Comparison of ENCODE assay signal across 9 mouse cellular contexts in the genomic region with DNA sequence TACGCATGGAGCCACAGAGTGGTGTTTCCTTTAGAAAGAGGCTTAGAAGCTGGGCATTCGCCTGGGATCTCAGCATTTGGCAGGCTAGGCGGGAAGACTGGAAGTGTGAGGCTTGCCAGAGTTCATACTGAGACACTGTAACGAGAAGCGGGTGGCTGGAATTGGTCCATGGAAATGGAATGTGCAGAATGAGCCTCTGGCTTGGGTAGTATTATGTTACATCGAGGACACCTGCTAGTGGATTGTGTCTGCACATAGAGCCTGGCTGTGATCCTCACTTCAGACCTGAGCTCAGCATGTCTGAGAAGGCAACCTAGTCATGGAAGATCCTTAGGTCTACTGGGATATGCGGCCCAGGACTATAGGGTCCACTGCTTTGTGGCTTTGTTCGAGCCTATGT.
A peak's percentile ranks its signal among the peaks of the same experiment; 100 is the strongest.
DNase-seq lines count a peak whose midpoint lies in the region; ATAC-seq and TF ChIP-seq lines count a peak whose summit lies in the region.
"Had no signal": no experiment of that assay in that cellular context is flagged by ENCODE, and none has a peak within 500 bp of the region (broad histone marks: within the 10 kb centered on the region; RNA-seq: fewer than 3 reads in every experiment).

No protein-coding gene starts in this region.

- H3K9ac ChIP-seq in forebrain, embryonic 13.5 days: no peak overlapping the region
- H3K9ac ChIP-seq in forebrain, embryonic 14.5 days (ENCODE audit: low read length): no peak overlapping the region
- H3K9ac ChIP-seq in heart, postnatal 0 days (replicated peaks; ENCODE audit: low read depth, low read length): no peak overlapping the region
- H3K9ac ChIP-seq: liver, embryonic 13.5 days had no signal

- DNase-seq in forebrain, embryonic 10.5 days (ENCODE audit: extremely low spot score, low spot score): no peak
- DNase-seq in adrenal gland, postnatal 25 days: peak; percentile 24
- peak; percentile 74 for DNase-seq in forebrain, embryonic 14.5 days (ENCODE audit: low spot score)
- peak; percentile 81 for DNase-seq in heart, postnatal 0 days (ENCODE audit: low spot score)
- DNase-seq in layer of hippocampus, adult 9-11 months: peak; percentile 58
- DNase-seq in right cerebral cortex, postnatal 14 days: peak; percentile 26
- no peak for DNase-seq in thymus, postnatal 14 days
- DNase-seq: liver, embryonic 13.5 days had no signal

- peak; percentile 38; the same call in 1 of the 2 replicates for ATAC-seq in forebrain, embryonic 13.5 days
- 0 out of 2 replicates have a peak, but pooled peaks have one; percentile 48 for ATAC-seq in forebrain, embryonic 14.5 days
- peak; percentile 87 for ATAC-seq in heart, postnatal 0 days (ENCODE audit: insufficient read depth, low read depth)

- H3K4me3 ChIP-seq in forebrain, embryonic 13.5 days: no peak overlapping the region
- no peak overlapping the region for H3K4me3 ChIP-seq in forebrain, embryonic 10.5 days
- H3K4me3 ChIP-seq in forebrain, embryonic 14.5 days (ENCODE audit: low read depth, low read length): no peak overlapping the region
- no peak overlapping the region for H3K4me3 ChIP-seq in heart, postnatal 0 days (ENCODE audit: low read depth, low read length)
- H3K4me3 ChIP-seq: liver, embryonic 13.5 days had no signal

- peaks cover 9% of the 10 kb centered on the region for H3K4me1 ChIP-seq in forebrain, embryonic 13.5 days
- peaks cover 21% of the 10 kb centered on the region for H3K4me1 ChIP-seq in forebrain, embryonic 10.5 days
- H3K4me1 ChIP-seq in forebrain, embryonic 14.5 days (ENCODE audit: control insufficient read depth, insufficient read depth, low read length): peaks cover 3% of the 10 kb centered on the region; the same call in 1 of the 2 replicates
- peaks cover 17% of the 10 kb centered on the region for H3K4me1 ChIP-seq in heart, postnatal 0 days (ENCODE audit: control insufficient read depth, insufficient read depth)
- H3K4me1 ChIP-seq: liver, embryonic 13.5 days had no signal

- no peak overlapping the region for H3K27ac ChIP-seq in forebrain, embryonic 13.5 days
- no peak overlapping the region for H3K27ac ChIP-seq in forebrain, embryonic 10.5 days
- H3K27ac ChIP-seq in forebrain, embryonic 14.5 days (ENCODE audit: low read depth, low read length): no peak overlapping the region
- H3K27ac ChIP-seq in heart, postnatal 0 days (ENCODE audit: low read depth): peak overlapping the region; percentile 50
- H3K27ac ChIP-seq: liver, embryonic 13.5 days had no signal

- H3K9me3 ChIP-seq in forebrain, embryonic 13.5 days (replicated peaks): no peaks in the 10 kb centered on the region
- H3K9me3 ChIP-seq in forebrain, embryonic 10.5 days: no peaks in the 10 kb centered on the region
- no peaks in the 10 kb centered on the region for H3K9me3 ChIP-seq in forebrain, embryonic 14.5 days (replicated peaks; ENCODE audit: control insufficient read depth, low read length)
- H3K9me3 ChIP-seq in heart, postnatal 0 days (replicated peaks; ENCODE audit: control insufficient read depth, low read length): no peaks in the 10 kb centered on the region
- H3K9me3 ChIP-seq: liver, embryonic 13.5 days had no signal

- no peak for TF ChIP-seq CTCF in heart, postnatal 0 days (IDR thresholded peaks at IDR 0.05; ENCODE audit: low read depth)

- H3K4me2 ChIP-seq in forebrain, embryonic 13.5 days: no peak overlapping the region
- no peak overlapping the region for H3K4me2 ChIP-seq in forebrain, embryonic 14.5 days (ENCODE audit: low read length)
- no peak overlapping the region for H3K4me2 ChIP-seq in heart, postnatal 0 days (ENCODE audit: low read depth, low read length)
- H3K4me2 ChIP-seq: liver, embryonic 13.5 days had no signal

- 77% methylated on average over 8 of the region's 8 CpGs for WGBS in forebrain, embryonic 13.5 days
- 76% methylated on average over 8 of the region's 8 CpGs for WGBS in forebrain, embryonic 10.5 days
- WGBS in forebrain, embryonic 14.5 days: 69% methylated on average over 8 of the region's 8 CpGs
- WGBS in heart, postnatal 0 days: 34% methylated on average over 8 of the region's 8 CpGs

- no peaks in the 10 kb centered on the region for H3K27me3 ChIP-seq in forebrain, embryonic 13.5 days
- H3K27me3 ChIP-seq in forebrain, embryonic 10.5 days (ENCODE audit: poor library complexity, severe bottlenecking): no peaks in the 10 kb centered on the region
- H3K27me3 ChIP-seq in forebrain, embryonic 14.5 days (replicated peaks; ENCODE audit: control insufficient read depth, insufficient read depth, low read length): no peaks in the 10 kb centered on the region
- H3K27me3 ChIP-seq in heart, postnatal 0 days (ENCODE audit: control insufficient read depth, insufficient read depth, low read length): no peaks in the 10 kb centered on the region
- H3K27me3 ChIP-seq: liver, embryonic 13.5 days had no signal

- H3K36me3 ChIP-seq in forebrain, embryonic 13.5 days (ENCODE audit: poor library complexity, severe bottlenecking): no peaks in the 10 kb centered on the region
- H3K36me3 ChIP-seq in forebrain, embryonic 10.5 days (replicated peaks): no peaks in the 10 kb centered on the region
- no peaks in the 10 kb centered on the region for H3K36me3 ChIP-seq in forebrain, embryonic 14.5 days (ENCODE audit: control insufficient read depth, insufficient read depth, low read length)
- H3K36me3 ChIP-seq in heart, postnatal 0 days (replicated peaks; ENCODE audit: control insufficient read depth, insufficient read depth, low read length): no peaks in the 10 kb centered on the region
- H3K36me3 ChIP-seq: liver, embryonic 13.5 days had no signal

- TF ChIP-seq EP300 in heart, postnatal 0 days (IDR thresholded peaks at IDR 0.05; ENCODE audit: low read depth): 0 out of 2 replicates have a peak, but pooled peaks have one; percentile 19

Comparison
In these comparisons a context has a peak if more than half of its experiments do, and no peak if none do; other contexts are left out.
1. DNase-seq: peak in adrenal gland, postnatal 25 days (single experiment), forebrain, embryonic 14.5 days (single experiment), heart, postnatal 0 days (single experiment), layer of hippocampus, adult 9-11 months (single experiment) and right cerebral cortex, postnatal 14 days (single experiment); none in forebrain, embryonic 10.5 days (single experiment) and thymus, postnatal 14 days (single experiment).
2. Peak in every context shown above with its lines, with median percentiles within 50 percentile points of each other: ATAC-seq.